In the genomic region with DNA sequence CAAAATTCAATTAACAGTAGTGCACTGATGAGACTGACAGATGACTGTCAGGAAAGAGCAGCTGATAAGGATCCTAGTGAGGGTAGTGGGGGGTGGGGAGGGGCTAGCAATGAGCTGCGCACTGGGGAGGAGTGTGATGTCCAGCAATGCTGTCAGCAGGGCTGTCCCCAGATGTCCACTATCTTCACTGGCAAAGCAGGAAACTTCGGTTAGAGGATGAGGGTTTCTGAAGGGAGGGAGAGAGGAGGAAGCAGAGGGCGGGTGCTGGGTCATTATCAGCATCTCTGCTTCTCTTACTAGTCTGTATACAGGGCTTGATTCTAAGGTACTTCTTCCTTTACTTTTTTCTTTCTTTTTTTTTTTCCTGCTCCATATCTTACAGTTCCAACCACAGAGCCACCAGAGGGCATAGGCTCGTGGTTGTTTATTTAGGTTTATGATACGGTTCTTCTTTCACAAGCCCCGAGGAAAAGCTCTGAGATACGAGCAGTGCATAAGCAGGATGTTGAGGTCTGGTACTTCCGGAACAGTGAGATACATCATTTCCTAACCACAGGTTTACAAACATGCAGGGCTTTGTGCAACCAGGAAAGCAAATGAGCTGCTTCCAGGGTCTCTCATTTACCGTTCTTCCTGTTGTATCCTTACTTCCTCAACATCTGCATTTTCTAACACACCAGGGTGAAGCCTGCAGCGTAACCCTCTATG, we compare ENCODE assay signal across 9 mouse cellular contexts. TPM values are rescaled to one million over a fixed set of nuclear protein-coding genes. Genes with fewer than 3 reads are reported as not detected.
DNase-seq lines count a peak whose midpoint lies in the region; ATAC-seq lines count a peak whose summit lies in the region.
"Had no signal": no experiment of that assay in that cellular context is flagged by ENCODE, and none has a peak within 500 bp of the region (broad histone marks: within the 10 kb centered on the region; RNA-seq: fewer than 3 reads in every experiment).

No protein-coding gene starts in this region.

- 69% methylated on average over 10 of the region's 10 CpGs for WGBS in neural tube, embryonic 13.5 days
- WGBS in embryonic facial prominence, embryonic 14.5 days = 48% methylated on average over 10 of the region's 10 CpGs

- no peak overlapping the region for H3K27ac ChIP-seq in neural tube, embryonic 13.5 days (replicated peaks)
- H3K27ac ChIP-seq in embryonic facial prominence, embryonic 14.5 days (replicated peaks; ENCODE audit: low read depth, low read length) = no peak overlapping the region
- H3K27ac ChIP-seq: hindbrain, embryonic 13.5 days; neural tube, embryonic 12.5 days had no signal

- peak overlapping the region; percentile 11; the same call in 1 of the 2 replicates for H3K4me2 ChIP-seq in neural tube, embryonic 13.5 days
- H3K4me2 ChIP-seq in embryonic facial prominence, embryonic 14.5 days (ENCODE audit: low read depth, low read length) = peak overlapping the region; percentile 16; the same call in 1 of the 2 replicates
- H3K4me2 ChIP-seq: hindbrain, embryonic 13.5 days; neural tube, embryonic 12.5 days had no signal

- ATAC-seq in neural tube, embryonic 13.5 days (ENCODE audit: low read depth) = no peak
- ATAC-seq in embryonic facial prominence, embryonic 14.5 days (ENCODE audit: low read depth) = no peak

- no peak overlapping the region for H3K4me3 ChIP-seq in neural tube, embryonic 13.5 days
- H3K4me3 ChIP-seq in embryonic facial prominence, embryonic 14.5 days (ENCODE audit: low read depth, low read length) = no peak overlapping the region
- H3K4me3 ChIP-seq: hindbrain, embryonic 13.5 days; neural tube, embryonic 12.5 days had no signal

- no peaks in the 10 kb centered on the region for H3K9me3 ChIP-seq in neural tube, embryonic 13.5 days
- no peaks in the 10 kb centered on the region for H3K9me3 ChIP-seq in embryonic facial prominence, embryonic 14.5 days (ENCODE audit: control insufficient read depth, low read length)
- H3K9me3 ChIP-seq: hindbrain, embryonic 13.5 days had no signal

- H3K4me1 ChIP-seq in neural tube, embryonic 13.5 days (replicated peaks) = no peaks in the 10 kb centered on the region
- no peaks in the 10 kb centered on the region for H3K4me1 ChIP-seq in embryonic facial prominence, embryonic 14.5 days (ENCODE audit: control insufficient read depth, insufficient read depth, low read length)
- H3K4me1 ChIP-seq: hindbrain, embryonic 13.5 days; neural tube, embryonic 12.5 days had no signal

- H3K27me3 ChIP-seq in neural tube, embryonic 13.5 days = no peaks in the 10 kb centered on the region
- H3K27me3 ChIP-seq in embryonic facial prominence, embryonic 14.5 days (replicated peaks; ENCODE audit: control insufficient read depth, insufficient read depth, low read length) = no peaks in the 10 kb centered on the region
- H3K27me3 ChIP-seq: hindbrain, embryonic 13.5 days; neural tube, embryonic 12.5 days had no signal

- DNase-seq in neural tube, embryonic 10.5 days (ENCODE audit: extremely low spot score, low spot score) = no peak
- DNase-seq in embryonic facial prominence, embryonic 14.5 days (ENCODE audit: low spot score) = peak; percentile 22
- DNase-seq in lung, postnatal 10 days = peak; percentile 20
- peak; percentile 55 for DNase-seq in thymus, postnatal 4 days
- no peak for DNase-seq in kidney, postnatal 36 days
- DNase-seq in urinary bladder, postnatal 36 days (ENCODE audit: low spot score in 2 of 2) = no peak

- H3K9ac ChIP-seq in neural tube, embryonic 13.5 days = no peak overlapping the region
- no peak overlapping the region for H3K9ac ChIP-seq in embryonic facial prominence, embryonic 14.5 days (ENCODE audit: low read depth, low read length)
- H3K9ac ChIP-seq: hindbrain, embryonic 13.5 days; neural tube, embryonic 12.5 days had no signal

- no peaks in the 10 kb centered on the region for H3K36me3 ChIP-seq in neural tube, embryonic 13.5 days
- H3K36me3 ChIP-seq in embryonic facial prominence, embryonic 14.5 days (ENCODE audit: control insufficient read depth, insufficient read depth, low read length) = no peaks in the 10 kb centered on the region
- H3K36me3 ChIP-seq: hindbrain, embryonic 13.5 days; neural tube, embryonic 12.5 days had no signal

RNA-seq across cellular contexts. Expression of a gene that starts 9.0 kb away (rescaled TPM):
- 55.8 and 59.7 TPM in 2 replicates for polyA plus RNA-seq in neural tube, embryonic 13.5 days (2015; fragmentation: Nextera tagmentation; extraction: Ambion mirVana)
- polyA plus RNA-seq in embryonic facial prominence, embryonic 14.5 days (2014; fragmentation: Nextera tagmentation; extraction: Ambion mirVana) = 61.5 and 68.4 TPM in 2 replicates

Comparison
In these comparisons a context has a peak if more than half of its experiments do, and no peak if none do; other contexts are left out.
1. DNase-seq: peak in embryonic facial prominence, embryonic 14.5 days (single experiment), lung, postnatal 10 days (single experiment) and thymus, postnatal 4 days (single experiment); none in neural tube, embryonic 10.5 days (single experiment), kidney, postnatal 36 days (0 of 2) and urinary bladder, postnatal 36 days (0 of 2).